Mouse (Mus musculus): Measurements from ENCODE around the gene Mme. TPM values are rescaled to one million over a fixed set of nuclear protein-coding genes. Genes with fewer than 3 reads are reported as not detected.

The Mme gene
- total RNA-seq (2015) (0.05 and 0.20 TPM in 2 replicates), total RNA-seq (2017) (0.33 and 2.2 TPM in 2 replicates)

GRCm38 (mm10) chr3:63241099-63241587, at the start of gene Mme:
Mme (plus strand) TSS chr3:63241537.
- no peak for ATAC-seq (ENCODE audit: poor library complexity, severe bottlenecking)

GRCm38 (mm10) chr3:63196565-63196964, 44.8 kb upstream of the Mme start:
- no peak for ATAC-seq (ENCODE audit: poor library complexity, severe bottlenecking)

GRCm38 (mm10) chr3:63198026-63198425, 43.3 kb upstream of the Mme start:
- ATAC-seq (ENCODE audit: poor library complexity, severe bottlenecking), result no peak

GRCm38 (mm10) chr3:63221867-63222591, 19.3 kb upstream of the Mme start:
- ATAC-seq (ENCODE audit: poor library complexity, severe bottlenecking), result no peak

DNA sequence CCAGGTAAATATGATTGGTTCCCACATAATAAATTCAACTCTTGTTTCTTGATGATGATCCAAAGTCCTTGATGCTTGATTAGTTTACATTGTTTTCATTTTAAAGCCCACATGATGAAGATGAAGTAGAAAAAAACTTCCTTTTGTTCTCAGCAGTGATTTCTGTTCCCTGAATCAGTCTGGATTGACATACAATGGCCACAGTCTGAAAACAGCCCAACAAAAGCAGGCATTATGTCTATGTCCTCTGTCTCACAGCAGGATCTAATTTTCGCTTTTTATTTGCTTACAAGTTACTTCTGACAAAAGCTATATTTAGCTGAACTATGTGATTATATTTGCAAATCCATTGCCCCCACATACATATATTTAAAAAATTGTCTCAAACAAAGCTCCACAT, 17.7 kb upstream of the Mme start:
- no peak for ATAC-seq (ENCODE audit: poor library complexity, severe bottlenecking)

- no peak for ATAC-seq (ENCODE audit: poor library complexity, severe bottlenecking)
These were observed 5.4 kb upstream of the Mme start for GRCm38 (mm10) chr3:63235957-63236356.

DNA sequence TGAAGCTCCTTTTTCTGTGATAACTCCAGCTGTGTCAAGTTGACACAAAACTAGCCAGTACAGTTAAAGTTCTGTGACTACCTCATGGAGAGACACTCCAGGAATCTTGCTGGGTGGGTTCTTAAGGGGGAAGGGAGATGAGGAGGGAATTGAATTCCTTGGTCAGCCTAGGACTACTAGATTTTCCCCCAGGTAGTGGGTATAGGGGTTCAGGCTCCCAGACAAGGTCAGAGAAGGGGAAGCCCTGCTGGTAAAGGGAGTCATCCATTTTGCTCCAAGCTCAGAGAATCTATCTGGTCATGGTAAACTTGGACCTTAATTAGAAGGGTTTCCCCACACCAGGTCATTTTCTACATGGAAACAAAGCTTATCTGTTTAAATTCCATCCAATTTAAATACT, 2.4 kb downstream of the Mme start:
- no peak for ATAC-seq (ENCODE audit: poor library complexity, severe bottlenecking)

DNA sequence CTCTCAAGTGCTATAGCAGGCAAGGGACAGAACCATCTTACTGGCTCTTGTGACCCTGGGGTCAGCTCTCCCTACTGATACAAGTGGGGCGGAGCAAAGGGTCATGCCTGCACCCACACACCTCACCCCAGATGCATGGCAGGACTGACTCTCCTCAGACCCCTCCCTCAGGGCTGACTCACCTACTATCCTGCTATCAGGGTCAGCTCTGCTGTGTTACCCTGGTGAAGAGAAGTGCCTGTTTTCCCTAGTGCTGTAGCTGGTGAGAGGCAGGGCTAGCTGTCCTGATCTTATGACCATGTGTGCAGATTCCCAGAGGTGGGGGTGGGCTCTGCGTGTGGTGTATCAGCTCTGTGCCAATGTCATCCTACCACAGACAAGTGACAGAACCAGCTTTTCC, 30.8 kb downstream of the Mme start:
- no peak for ATAC-seq (ENCODE audit: poor library complexity, severe bottlenecking)

- no peak for ATAC-seq (ENCODE audit: poor library complexity, severe bottlenecking)
These were observed 53.0 kb downstream of the Mme start for GRCm38 (mm10) chr3:63294316-63294715.

GRCm38 (mm10) chr3:63294791-63295190, 53.5 kb downstream of the Mme start:
- no peak for ATAC-seq (ENCODE audit: poor library complexity, severe bottlenecking)

DNA sequence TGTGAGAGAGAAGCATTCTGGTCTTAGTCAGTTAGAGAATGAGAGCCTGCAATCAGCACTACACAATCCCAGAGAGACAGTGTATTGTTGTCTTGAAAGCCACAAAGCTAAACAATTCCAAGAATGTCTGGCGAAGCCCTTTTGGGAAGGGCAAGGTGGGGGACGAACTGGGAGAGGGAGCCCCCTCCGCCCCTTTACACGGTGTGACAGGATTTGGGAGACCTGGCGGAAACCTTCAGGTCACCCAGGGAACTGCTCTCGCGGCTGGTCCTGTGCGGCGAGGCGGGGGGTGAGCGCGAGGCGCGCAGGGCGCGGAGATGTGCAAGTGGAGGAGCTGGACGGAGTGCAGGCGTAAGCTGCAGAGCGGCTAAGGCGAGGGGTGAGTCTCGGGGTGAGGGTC, 53.9 kb downstream of the Mme start:
- no peak for ATAC-seq (ENCODE audit: poor library complexity, severe bottlenecking)

DNA sequence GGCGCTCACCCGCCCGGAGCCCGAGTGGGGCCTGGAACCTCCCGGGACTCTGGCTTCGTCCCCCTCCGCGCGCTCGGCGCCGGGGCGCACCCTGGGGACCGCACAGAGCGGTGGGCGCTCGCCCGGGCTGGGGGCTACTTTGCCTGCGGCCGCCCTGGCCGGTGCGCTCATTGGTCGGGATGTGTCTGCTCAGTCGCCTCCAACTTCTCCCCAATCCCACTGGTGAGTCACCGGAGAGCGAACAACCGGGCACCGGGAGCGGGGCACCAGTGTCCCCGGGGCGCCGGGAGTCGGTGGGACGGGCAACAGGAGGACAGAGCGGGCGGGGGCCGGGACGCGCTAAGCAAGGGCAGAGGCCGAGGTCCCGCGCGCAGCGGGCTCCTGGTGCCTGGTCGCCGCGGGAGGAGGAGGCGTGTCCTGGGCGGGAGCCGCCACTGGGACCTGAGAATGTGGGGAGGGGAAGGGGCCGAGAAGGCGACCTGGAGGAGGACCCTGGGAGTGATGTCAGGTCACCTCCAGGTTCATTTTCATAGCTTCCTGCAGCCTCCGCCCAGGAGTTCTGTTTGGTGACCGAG, 54.4 kb downstream of the Mme start:
- ATAC-seq (ENCODE audit: poor library complexity, severe bottlenecking), result no peak

DNA sequence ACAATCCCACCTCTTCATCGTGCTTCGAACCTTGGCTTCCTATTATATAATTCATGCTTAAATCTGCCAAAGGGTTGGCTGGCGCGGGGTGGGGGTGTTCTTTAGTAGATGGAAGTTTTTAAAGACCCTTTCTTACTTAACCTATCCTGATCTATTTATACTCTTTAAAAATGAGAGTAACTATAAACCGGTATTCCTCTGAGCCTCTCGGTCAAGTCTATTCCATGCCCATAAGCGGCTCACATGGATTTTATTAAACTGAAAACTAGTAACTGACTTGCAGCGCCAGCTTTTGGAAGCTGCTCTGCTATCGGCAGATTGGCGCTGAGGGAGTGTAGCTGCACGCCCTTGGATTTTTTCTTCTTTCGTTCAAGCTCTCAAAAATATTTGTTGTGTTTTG, 55.1 kb downstream of the Mme start:
- ATAC-seq (ENCODE audit: poor library complexity, severe bottlenecking), result no peak

DNA sequence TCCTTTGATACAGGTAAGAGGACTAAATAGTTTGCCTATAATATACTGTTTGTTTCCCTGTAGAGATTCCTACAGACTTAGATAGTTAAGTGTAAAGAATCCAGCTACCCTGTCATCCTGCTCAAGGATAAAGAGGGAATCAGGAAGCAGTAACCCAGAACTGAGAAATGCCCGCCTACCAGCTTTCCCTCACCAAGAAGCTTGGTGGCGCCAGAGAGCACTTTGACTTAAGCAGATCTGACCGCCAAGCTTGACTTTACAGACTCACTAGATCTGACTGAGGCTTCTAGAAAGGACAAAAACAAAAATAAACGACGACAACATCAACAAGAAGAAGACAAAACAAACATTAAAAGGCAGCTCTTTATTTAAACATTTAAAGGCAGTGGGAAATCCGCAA, 56.5 kb downstream of the Mme start:
- ATAC-seq (ENCODE audit: poor library complexity, severe bottlenecking), result no peak

DNA sequence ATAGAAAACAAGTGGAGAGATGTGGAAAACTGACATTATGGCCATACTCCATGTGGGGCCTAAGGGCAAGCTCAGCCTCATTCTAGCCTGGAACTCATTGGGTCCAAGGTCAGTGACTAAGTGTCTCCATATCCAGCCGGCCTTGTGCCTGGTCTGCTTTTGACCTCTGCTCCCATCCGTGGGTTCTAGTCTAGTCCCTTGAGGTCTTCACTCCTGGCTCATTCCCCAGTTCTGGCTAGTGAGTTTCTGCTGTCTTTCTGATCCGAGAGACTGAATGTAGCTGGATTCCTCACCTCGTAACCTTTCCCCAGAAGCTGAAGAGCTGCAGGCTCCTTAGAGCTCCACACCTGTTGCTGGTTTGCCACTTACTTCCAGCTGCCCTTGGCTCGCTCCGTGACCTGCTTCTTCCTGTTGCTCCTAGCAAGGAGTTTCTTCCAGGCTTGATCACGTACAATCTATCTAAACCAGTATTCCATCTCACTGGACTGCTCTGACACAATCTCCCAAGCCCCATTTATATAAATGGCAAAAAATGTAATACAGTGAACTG, 73.9 kb downstream of the Mme start:
- ATAC-seq (ENCODE audit: poor library complexity, severe bottlenecking), result no peak

- ATAC-seq (ENCODE audit: poor library complexity, severe bottlenecking), result no peak
These were observed 76.2 kb downstream of the Mme start for GRCm38 (mm10) chr3:63317496-63317895.

DNA sequence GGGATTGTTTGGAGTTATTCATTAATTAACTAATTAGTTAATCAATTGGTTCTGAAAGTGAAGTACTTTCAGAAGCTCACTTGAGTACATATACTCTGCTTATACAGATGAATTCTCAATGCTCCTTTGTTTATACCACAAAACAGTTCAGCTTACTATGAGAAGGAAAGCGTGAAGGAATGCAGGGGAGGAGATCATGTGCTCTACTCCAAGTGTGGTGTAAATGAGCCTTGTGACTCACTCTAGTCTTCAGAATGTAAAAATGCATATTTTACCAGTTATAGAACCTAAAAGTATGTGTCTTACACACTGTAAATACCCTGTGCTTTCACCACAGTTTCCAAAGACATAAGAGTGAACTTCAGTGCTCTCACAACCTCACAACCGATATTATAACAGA, 84.3 kb downstream of the Mme start:
- no peak for ATAC-seq (ENCODE audit: poor library complexity, severe bottlenecking)

- ATAC-seq (ENCODE audit: poor library complexity, severe bottlenecking), result no peak
These were observed 98.8 kb downstream of the Mme start for GRCm38 (mm10) chr3:63340110-63340509.

GRCm38 (mm10) chr3:63340546-63340945, 99.2 kb downstream of the Mme start:
- ATAC-seq (ENCODE audit: poor library complexity, severe bottlenecking), result no peak

DNA sequence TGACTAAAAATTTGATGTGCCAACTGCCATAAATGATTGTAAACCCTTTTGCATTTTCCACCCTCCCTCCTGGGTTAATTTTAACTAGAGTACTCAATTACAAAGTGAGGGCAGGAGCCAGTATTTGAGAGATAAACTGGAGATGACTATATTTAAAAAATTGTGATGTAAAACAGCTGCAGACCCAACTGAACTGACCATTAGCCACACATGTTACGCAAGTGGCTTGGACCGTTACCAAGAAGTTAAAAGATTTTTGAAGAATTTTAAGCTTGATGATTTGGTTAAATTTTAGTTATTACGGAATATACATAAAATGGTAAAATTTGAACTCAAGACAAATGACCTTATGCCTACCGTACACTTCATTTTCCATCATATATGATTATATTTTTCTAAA, 100.1 kb downstream of the Mme start:
- no peak for ATAC-seq (ENCODE audit: poor library complexity, severe bottlenecking)

- ATAC-seq (ENCODE audit: poor library complexity, severe bottlenecking), result no peak
These were observed 103.7 kb downstream of the Mme start for GRCm38 (mm10) chr3:63344998-63345397.

GRCm38 (mm10) chr3:63348893-63349426, 107.6 kb downstream of the Mme start:
- no peak for ATAC-seq (ENCODE audit: poor library complexity, severe bottlenecking)
